Mouse (Mus musculus) limb, embryonic 11.5 days (tissue): ENCODE results near the gene Ap5s1. TPM values are rescaled to one million over a fixed set of nuclear protein-coding genes. Genes with fewer than 3 reads are reported as not detected.

ENCODE experiments used
- ATAC-seq: fragments of 200-750 bp; cut with Nextera tagmentation; 2 replicates; pipeline ENCODE4 v1.8.0; 2017; ENCODE audit warnings: low read depth; ENCODE audit not compliant: insufficient number of reproducible peaks, low FRiP score, low TSS enrichment
- DNase-seq: peaks from one replicate; pipeline ENCODE4 v3.0.0-alpha.2; 2015; ENCODE audit warnings: low spot score
- H3K27ac ChIP-seq: fragments of 300-500 bp; sonication (generic); replicated peaks from 2 replicates; pipeline ENCODE4 v1.5.1; 2014; ENCODE audit warnings: low read depth, mild to moderate bottlenecking, low read length
- H3K27me3 ChIP-seq: fragments of 300-500 bp; sonication (generic); 2 replicates; pipeline ENCODE4 v1.6.1; 2014; ENCODE audit warnings: mild to moderate bottlenecking, low read length, mixed read lengths; ENCODE audit not compliant: control insufficient read depth, insufficient read depth
- H3K36me3 ChIP-seq: fragments of 300-500 bp; sonication (generic); 2 replicates; pipeline ENCODE4 v1.6.1; 2014; ENCODE audit warnings: mild to moderate bottlenecking, low read length, moderate library complexity, mixed read lengths; ENCODE audit not compliant: control insufficient read depth, insufficient read depth
- H3K4me1 ChIP-seq: fragments of 300-500 bp; sonication (generic); 2 replicates; pipeline ENCODE4 v1.6.1; 2014; ENCODE audit warnings: low read length, mixed read lengths; ENCODE audit not compliant: control insufficient read depth, insufficient read depth
- H3K4me2 ChIP-seq: fragments of 300-500 bp; sonication (generic); 2 replicates; pipeline ENCODE4 v1.6.1; 2014; ENCODE audit warnings: low read depth, mild to moderate bottlenecking, moderate library complexity; ENCODE audit not compliant: severe bottlenecking
- H3K4me3 ChIP-seq: fragments of 300-500 bp; sonication (generic); 2 replicates; pipeline ENCODE4 v1.5.1; 2014; ENCODE audit warnings: low read depth, low read length
- H3K9ac ChIP-seq: fragments of 300-500 bp; sonication (generic); 2 replicates; pipeline ENCODE4 v1.6.1; 2014; ENCODE audit warnings: mild to moderate bottlenecking, low read length
- H3K9me3 ChIP-seq: fragments of 300-500 bp; sonication (generic); 2 replicates; pipeline ENCODE4 v1.6.1; 2016; ENCODE audit warnings: low read length; ENCODE audit not compliant: control insufficient read depth
- WGBS: fragments of 180-500 bp; shearing (Covaris S2); extraction: QIAGEN DNeasy Blood & Tissue Kit; methylation state at CpG from one replicate; pipeline ENCODE4 v1.1.7; 2014; 5-methylcytosine and 5-hydroxymethylcytosine counted together
- polyA plus RNA-seq: library from polyadenylated mRNA; unstranded; fragments of >200 nt; fragmentation: Nextera tagmentation; extraction: Ambion mirVana; gene quantifications from 2 replicates; pipeline ENCODE4 v1.2.1, GENCODE M21; 2014

The Ap5s1 gene
- polyA plus RNA-seq, 1 experiment from 2014 or later = 25.3 TPM

DNA sequence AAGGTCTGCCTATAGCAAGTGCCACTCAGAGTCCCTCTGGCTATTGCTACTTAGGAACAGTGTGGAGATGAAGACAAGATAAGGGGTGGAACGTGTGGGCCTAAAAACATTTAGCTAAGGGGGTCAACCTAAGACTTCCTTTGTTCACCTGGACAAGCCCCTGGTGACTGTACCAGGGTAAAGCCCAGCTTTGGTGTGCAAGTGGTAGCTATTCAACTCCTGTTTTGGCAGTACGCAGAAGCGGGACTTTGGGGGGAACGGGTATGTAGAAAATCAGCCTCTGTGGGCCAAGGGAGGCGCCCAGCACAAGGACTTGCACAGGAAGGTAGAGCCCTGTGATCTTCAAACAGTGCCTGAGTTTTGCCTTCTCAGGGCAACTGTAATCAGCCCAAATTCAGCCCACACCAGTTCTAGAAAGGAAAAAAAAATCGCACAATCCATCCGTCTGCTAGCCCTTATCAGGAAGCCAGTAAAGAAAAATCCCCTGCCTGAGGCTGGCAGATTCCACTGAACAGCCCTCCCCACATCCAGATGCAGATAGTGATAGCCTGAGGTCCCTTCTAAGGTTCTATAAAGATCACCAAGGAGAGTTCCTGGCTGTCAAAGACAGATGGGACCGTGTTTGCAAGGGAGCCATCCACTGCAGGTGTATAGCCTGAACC, 1.2 kb upstream of the Ap5s1 start:
- Histone ChIP-seq H3K9me3 (no peaks in the 10 kb centered on the region), H3K4me2 (no peak overlapping the region), H3K36me3 (no peaks in the 10 kb centered on the region), H3K9ac (no peak overlapping the region), H3K4me1 (no peaks in the 10 kb centered on the region), H3K27me3 (no peaks in the 10 kb centered on the region), H3K4me3 (no peak overlapping the region), H3K27ac (no peak overlapping the region)
- DNase-seq (no peak), ATAC-seq (no peak)
- WGBS = 85% methylated on average over 8 of the region's 8 CpGs

- no peak overlapping the region for H3K27ac ChIP-seq
- H3K4me2 ChIP-seq = no peak overlapping the region
- no peaks in the 10 kb centered on the region for H3K27me3 ChIP-seq
- H3K4me3 ChIP-seq = no peak overlapping the region
- no peaks in the 10 kb centered on the region for H3K9me3 ChIP-seq
- H3K9ac ChIP-seq = no peak overlapping the region
- ATAC-seq (no peak), DNase-seq (no peak)
- H3K4me1 ChIP-seq = 0 out of 2 replicates have a peak, but pooled peaks cover 4% of the 10 kb centered on the region
- no peaks in the 10 kb centered on the region for H3K36me3 ChIP-seq
- WGBS = 95% methylated on average over 2 of the region's 2 CpGs
These were observed 1.5 kb downstream of the Ap5s1 start for GRCm38 (mm10) chr2:131208356-131208755.

GRCm38 (mm10) chr2:131209125-131209795, 2.4 kb downstream of the Ap5s1 start:
- Histone ChIP-seq H3K36me3 (no peaks in the 10 kb centered on the region), H3K4me3 (peak overlapping the region; percentile 53), H3K27ac (no peak overlapping the region), H3K9me3 (no peaks in the 10 kb centered on the region), H3K9ac (no peak overlapping the region; the same call in 1 of the 2 replicates), H3K27me3 (no peaks in the 10 kb centered on the region), H3K4me2 (peak overlapping the region; percentile 66), H3K4me1 (0 out of 2 replicates have a peak, but pooled peaks cover 4% of the 10 kb centered on the region)
- DNase-seq (no peak), ATAC-seq (no peak)
- WGBS = 78% methylated on average over 4 of the region's 4 CpGs

- Histone ChIP-seq H3K9me3 (no peaks in the 10 kb centered on the region), H3K27ac (0 out of 2 replicates have a peak overlapping the region, but pooled peaks have one; percentile 30), H3K36me3 (no peaks in the 10 kb centered on the region), H3K4me2 (peak overlapping the region; percentile 66), H3K4me3 (peak overlapping the region; percentile 53), H3K27me3 (no peaks in the 10 kb centered on the region), H3K4me1 (0 out of 2 replicates have a peak, but pooled peaks cover 4% of the 10 kb centered on the region), H3K9ac (peak overlapping the region; percentile 70)
- peak; percentile 96 for ATAC-seq
- DNase-seq = peak; percentile 98
- 2% methylated on average over 50 of the region's 50 CpGs for WGBS
These were observed 3.3 kb downstream of the Ap5s1 start for GRCm38 (mm10) chr2:131209969-131210792.

GRCm38 (mm10) chr2:131211026-131211615, 4.2 kb downstream of the Ap5s1 start:
- ATAC-seq (no peak), DNase-seq (no peak)
- H3K4me2 ChIP-seq = peak overlapping the region; percentile 66
- H3K4me1 ChIP-seq = 0 out of 2 replicates have a peak, but pooled peaks cover 4% of the 10 kb centered on the region
- H3K4me3 ChIP-seq = peak overlapping the region; percentile 53
- 76% methylated on average over 9 of the region's 9 CpGs for WGBS
- no peaks in the 10 kb centered on the region for H3K9me3 ChIP-seq
- H3K27ac ChIP-seq = no peak overlapping the region
- peak overlapping the region; percentile 44; the same call in 1 of the 2 replicates for H3K9ac ChIP-seq
- H3K27me3 ChIP-seq = no peaks in the 10 kb centered on the region
- H3K36me3 ChIP-seq = no peaks in the 10 kb centered on the region

DNA sequence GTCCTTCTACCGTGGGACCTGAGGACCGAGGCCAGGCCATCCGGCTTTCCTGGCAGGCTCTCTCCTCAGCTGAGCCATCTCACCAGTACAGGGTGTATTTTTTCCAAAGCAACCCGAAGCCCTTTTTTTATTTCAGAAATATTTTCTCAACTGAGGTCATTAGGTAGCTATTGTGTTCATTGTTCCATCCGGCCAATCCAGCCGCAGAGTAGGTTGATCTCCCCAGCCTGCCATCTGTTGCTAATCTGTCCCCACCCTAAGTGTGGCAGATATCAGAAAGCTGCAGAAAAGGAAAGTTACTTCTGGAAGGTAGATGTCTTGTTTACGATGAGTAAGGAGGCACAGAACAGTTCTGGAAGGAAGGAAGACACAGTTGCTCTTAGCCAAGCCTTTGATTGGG, 6.9 kb downstream of the Ap5s1 start:
- H3K4me1 ChIP-seq = 0 out of 2 replicates have a peak, but pooled peaks cover 4% of the 10 kb centered on the region
- WGBS = 86% methylated on average over 7 of the region's 7 CpGs
- no peaks in the 10 kb centered on the region for H3K27me3 ChIP-seq
- no peak overlapping the region for H3K4me2 ChIP-seq
- ATAC-seq (no peak), DNase-seq (no peak)
- H3K27ac ChIP-seq = no peak overlapping the region
- H3K4me3 ChIP-seq = no peak overlapping the region
- no peak overlapping the region for H3K9ac ChIP-seq
- no peaks in the 10 kb centered on the region for H3K9me3 ChIP-seq
- no peaks in the 10 kb centered on the region for H3K36me3 ChIP-seq

- Histone ChIP-seq H3K4me3 (no peak overlapping the region), H3K4me2 (no peak overlapping the region), H3K9me3 (no peaks in the 10 kb centered on the region), H3K27ac (no peak overlapping the region), H3K27me3 (no peaks in the 10 kb centered on the region), H3K36me3 (no peaks in the 10 kb centered on the region), H3K4me1 (0 out of 2 replicates have a peak, but pooled peaks cover 2% of the 10 kb centered on the region), H3K9ac (no peak overlapping the region)
- 84% methylated on average over 7 of the region's 7 CpGs for WGBS
- no peak for DNase-seq
- ATAC-seq = no peak
These were observed 9.3 kb downstream of the Ap5s1 start for GRCm38 (mm10) chr2:131215941-131216858.
